Mouse (Mus musculus) heart, adult 2 months (tissue): Measurements from ENCODE around the gene Meis1. TPM values are rescaled to one million over a fixed set of nuclear protein-coding genes. Genes with fewer than 3 reads are reported as not detected.

Experiments used
- DNase-seq, 2 experiments: peaks; one replicate each; pipeline ENCODE4 v3.0.0; 2021
- H3K27ac ChIP-seq: fragments of 200-600 bp; 2 replicates; pipeline ENCODE4 v1.8.1; 2022
- H3K27me3 ChIP-seq: fragments of 200-500 bp; 2 replicates; pipeline ENCODE4 v1.6.1; 2012; ENCODE audit warnings: mild to moderate bottlenecking, low read length, inconsistent platforms, mixed read lengths; ENCODE audit not compliant: control insufficient read depth, insufficient read depth
- H3K36me3 ChIP-seq: fragments of 200-500 bp; 2 replicates; pipeline ENCODE4 v1.6.1; 2012; ENCODE audit warnings: low read length, inconsistent platforms; ENCODE audit not compliant: control insufficient read depth, insufficient read depth
- H3K4me1 ChIP-seq: fragments of 200-500 bp; 2 replicates; pipeline ENCODE4 v1.6.1; 2011; ENCODE audit warnings: low read length; ENCODE audit not compliant: control insufficient read depth, insufficient read depth
- H3K4me3 ChIP-seq: fragments of 200-600 bp; 2 replicates; pipeline ENCODE4 v1.8.1; 2022
- H3K79me2 ChIP-seq: fragments of 200-500 bp; replicated peaks from 2 replicates; pipeline ENCODE4 v1.6.1; 2012; ENCODE audit warnings: mild to moderate bottlenecking, inconsistent platforms, low read length, moderate library complexity, mixed read lengths; ENCODE audit not compliant: control insufficient read depth, insufficient read depth
- H3K9ac ChIP-seq: fragments of 200-500 bp; 2 replicates; pipeline ENCODE4 v1.6.1; 2012; ENCODE audit warnings: low read depth, mild to moderate bottlenecking, control low read depth, inconsistent platforms, low read length, mixed read lengths
- CTCF ChIP-seq: fragments of 200-600 bp; IDR thresholded peaks from 2 replicates; pipeline ENCODE4 v1.8.1; 2022; ENCODE audit warnings: antibody characterized with exemption, mild to moderate bottlenecking, moderate library complexity
- EP300 ChIP-seq: fragments of 200-500 bp; IDR thresholded peaks from 2 replicates; pipeline ENCODE4 v1.6.1; 2011; ENCODE audit warnings: low read depth, low read length, control low read depth; ENCODE audit not compliant: insufficient read depth
- POLR2A ChIP-seq: fragments of 200-500 bp; IDR thresholded peaks from 2 replicates; pipeline ENCODE4 v1.6.1; 2011; ENCODE audit warnings: mild to moderate bottlenecking, low read depth, low read length, control low read depth; ENCODE audit not compliant: insufficient read depth
- WGBS: fragments of 180-500 bp; shearing (Covaris S2); methylation state at CpG from one replicate; pipeline ENCODE4 v1.1.7; 2018; 5-methylcytosine and 5-hydroxymethylcytosine counted together
- intact Hi-C: fragments of 180-260 bp; cut with DNase I; formaldehyde crosslinking; loops from one replicate; pipeline ENCODE4 v1.15.1; 2025
- polyA plus RNA-seq: library from polyadenylated mRNA; depleted of rRNA; stranded (reverse); fragments of >200 nt; gene quantifications from 2 replicates; pipeline ENCODE4 v1.2.3, GENCODE M21; 2012
- total RNA-seq, 2 experiments: library from RNA; stranded (reverse); gene quantifications; 2 replicates each; pipeline ENCODE4 v1.2.3; 2021

Gene Meis1
- total and polyA plus RNA-seq, 3 experiments: 18.2 to 31.4 (median 29.0) TPM

DNA sequence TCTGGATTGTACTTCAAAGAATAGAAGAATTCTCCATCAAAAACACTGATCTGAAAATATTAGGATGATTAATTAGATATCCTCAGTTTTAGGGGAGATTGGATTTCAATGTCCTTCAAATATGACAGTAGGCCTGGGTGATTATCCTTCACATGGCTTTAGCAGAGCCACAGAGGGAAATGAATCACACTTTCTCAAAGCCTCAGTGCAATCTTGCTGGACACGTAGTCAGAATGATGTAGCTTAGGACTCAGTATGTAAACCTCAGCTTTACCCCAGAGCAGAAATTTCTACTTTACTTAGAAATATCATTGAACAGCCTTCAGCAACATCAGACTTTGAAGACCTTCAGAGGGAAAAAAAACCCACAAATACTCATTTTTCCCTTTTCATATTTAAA, 113.9 kb downstream of the Meis1 start:
- WGBS: 91% methylated on average over 1 of the region's 1 CpGs
- TF ChIP-seq CTCF (no peak), EP300 (no peak), POLR2A (no peak)
- intact Hi-C loops: loop anchor here (5.0 kb wide), 1 partner anchor 32 kb away; no protein-coding TSS in a partner anchor
- peaks cover 6% of the 10 kb centered on the region for H3K36me3 ChIP-seq
- no peak overlapping the region for H3K9ac ChIP-seq
- H3K27me3 ChIP-seq: no peaks in the 10 kb centered on the region
- no peak overlapping the region for H3K4me3 ChIP-seq
- no peak for DNase-seq
- no peaks in the 10 kb centered on the region; the same call in 1 of the 2 replicates for H3K4me1 ChIP-seq
- no peaks in the 10 kb centered on the region; the same call in 1 of the 2 replicates for H3K79me2 ChIP-seq
- H3K27ac ChIP-seq: no peak overlapping the region

GRCm38 (mm10) chr11:18904285-18904684, 114.5 kb downstream of the Meis1 start:
- DNase-seq: no peak
- Histone ChIP-seq H3K9ac (no peak overlapping the region), H3K36me3 (peaks cover 6% of the 10 kb centered on the region), H3K79me2 (no peaks in the 10 kb centered on the region; the same call in 1 of the 2 replicates), H3K4me3 (no peak overlapping the region), H3K27me3 (no peaks in the 10 kb centered on the region), H3K4me1 (no peaks in the 10 kb centered on the region; the same call in 1 of the 2 replicates), H3K27ac (no peak overlapping the region)
- WGBS: 82% methylated on average over 5 of the region's 5 CpGs
- TF ChIP-seq EP300: no peak
- TF ChIP-seq POLR2A: no peak
- no peak for TF ChIP-seq CTCF
- intact Hi-C loops: loop anchor here (5.0 kb wide), 1 partner anchor 33 kb away; no protein-coding TSS in a partner anchor

- no peak overlapping the region for H3K27ac ChIP-seq
These were observed 118.3 kb downstream of the Meis1 start for GRCm38 (mm10) chr11:18900489-18900888.

DNA sequence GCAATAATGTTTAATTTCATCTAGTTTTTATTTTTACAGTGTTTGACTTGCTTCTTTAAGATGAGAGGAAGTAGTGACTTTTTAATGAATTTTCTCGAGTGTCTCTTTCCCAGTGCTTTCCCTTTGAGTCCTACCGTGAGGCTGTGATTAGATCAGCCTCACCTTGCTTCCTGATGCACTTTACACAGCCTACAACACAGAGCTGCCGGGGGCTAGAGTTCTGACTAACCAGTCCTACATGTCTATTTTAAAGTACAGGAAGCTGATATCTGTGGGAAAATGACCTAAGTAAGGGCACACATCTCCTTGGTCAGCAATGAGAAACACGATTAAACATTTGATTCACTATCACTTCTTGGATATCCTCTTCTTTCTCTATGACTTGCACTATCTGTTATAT, 119.9 kb downstream of the Meis1 start:
- intact Hi-C loops: no loop called here
- H3K4me3 ChIP-seq: no peak overlapping the region

More at GRCm38 (mm10) chr11:18900489-18900888, 118.3 kb downstream of the Meis1 start:
- DNase-seq: no peak
- H3K4me1 ChIP-seq: peaks cover 1% of the 10 kb centered on the region
- no peak overlapping the region for H3K9ac ChIP-seq
- H3K27me3 ChIP-seq: no peaks in the 10 kb centered on the region
- no peaks in the 10 kb centered on the region; the same call in 1 of the 2 replicates for H3K79me2 ChIP-seq
- no peak overlapping the region for H3K4me3 ChIP-seq
- peaks cover 8% of the 10 kb centered on the region for H3K36me3 ChIP-seq
- no peak for TF ChIP-seq EP300
- no peak for TF ChIP-seq POLR2A
- no peak for TF ChIP-seq CTCF
- intact Hi-C loops: loop anchor here (5.0 kb wide), 1 partner anchor 37 kb away; no protein-coding TSS in a partner anchor
- 48% methylated on average over 2 of the region's 2 CpGs for WGBS

DNA sequence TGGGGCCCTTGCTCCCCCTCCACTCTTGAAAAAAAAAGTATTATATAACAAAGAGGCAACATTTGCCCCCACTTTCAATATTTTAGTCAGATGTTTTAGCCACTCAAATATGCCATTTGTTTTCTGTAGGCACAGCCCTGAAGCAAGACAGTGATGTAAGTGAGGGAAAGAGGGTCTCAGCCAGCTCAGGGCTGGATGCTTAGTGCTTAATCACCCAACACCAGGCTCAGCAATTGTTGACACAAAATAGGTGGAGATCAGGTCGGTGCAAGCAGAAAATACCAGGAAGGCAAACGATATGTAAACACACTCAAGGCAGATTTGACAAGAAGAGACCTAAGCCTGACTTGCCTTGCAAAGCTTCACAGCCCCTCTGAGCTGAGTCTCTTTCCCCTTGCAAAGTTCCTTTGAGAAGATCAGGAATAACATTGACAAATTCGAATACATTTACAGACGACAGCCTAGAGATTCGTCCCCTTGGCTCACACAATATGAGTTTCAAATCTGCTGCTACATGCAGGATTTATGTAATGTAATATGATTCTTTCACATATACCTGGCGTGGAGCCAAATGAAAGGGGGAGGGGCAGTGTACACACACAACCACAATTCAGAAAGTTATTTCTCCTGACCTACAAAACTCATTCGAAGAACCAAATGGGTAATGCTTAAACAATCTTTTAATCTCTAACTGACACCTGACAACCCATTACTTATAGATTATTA, 120.7 kb downstream of the Meis1 start:
- WGBS: 36% methylated on average over 7 of the region's 7 CpGs
- TF ChIP-seq EP300 (no peak), CTCF (no peak), POLR2A (no peak)
- Histone ChIP-seq H3K9ac (no peak overlapping the region), H3K4me1 (peaks cover 1% of the 10 kb centered on the region), H3K27me3 (no peaks in the 10 kb centered on the region), H3K4me3 (no peak overlapping the region), H3K79me2 (no peaks in the 10 kb centered on the region), H3K36me3 (peaks cover 6% of the 10 kb centered on the region), H3K27ac (no peak overlapping the region)
- intact Hi-C loops: no loop called here
- no peak for DNase-seq

More for the DNA sequence above, 119.9 kb downstream of the Meis1 start:
- WGBS: 21% methylated on average over 4 of the region's 4 CpGs
- Histone ChIP-seq H3K4me1 (peaks cover 1% of the 10 kb centered on the region), H3K27ac (no peak overlapping the region), H3K36me3 (peaks cover 6% of the 10 kb centered on the region), H3K9ac (no peak overlapping the region), H3K27me3 (no peaks in the 10 kb centered on the region), H3K79me2 (no peaks in the 10 kb centered on the region)
- no peak for DNase-seq
- TF ChIP-seq EP300: no peak
- no peak for TF ChIP-seq POLR2A
- no peak for TF ChIP-seq CTCF

GRCm38 (mm10) chr11:18897250-18897649, 121.5 kb downstream of the Meis1 start:
- Histone ChIP-seq H3K36me3 (peaks cover 6% of the 10 kb centered on the region), H3K4me3 (no peak overlapping the region), H3K4me1 (peaks cover 1% of the 10 kb centered on the region), H3K27me3 (no peaks in the 10 kb centered on the region), H3K27ac (no peak overlapping the region), H3K9ac (no peak overlapping the region), H3K79me2 (no peaks in the 10 kb centered on the region)
- intact Hi-C loops: no loop called here
- no peak for DNase-seq
- WGBS: 47% methylated on average over 2 of the region's 2 CpGs
- no peak for TF ChIP-seq CTCF
- TF ChIP-seq EP300: no peak
- no peak for TF ChIP-seq POLR2A
